Mouse (Mus musculus) forebrain, embryonic 15.5 days (tissue): Measurements from ENCODE around the gene Fbxo46. TPM values are rescaled to one million over a fixed set of nuclear protein-coding genes. Genes with fewer than 3 reads are reported as not detected.
A peak's percentile ranks its signal among the peaks of the same experiment; 100 is the strongest.
"Not testable (repeated sequence)": the region's sequence is repeated elsewhere in the genome, so short reads cannot be mapped to it uniquely, and the experiment has no call there.

ENCODE experiments used
- ATAC-seq: fragments of 200-750 bp; cut with Nextera tagmentation; replicated peaks from 2 replicates; pipeline ENCODE4 v1.8.0; 2017; ENCODE audit warnings: mild to moderate bottlenecking, moderate TSS enrichment, moderate library complexity
- H3K27ac ChIP-seq: fragments of 300-500 bp; sonication (generic); replicated peaks from 2 replicates; pipeline ENCODE4 v1.5.1; 2015; ENCODE audit warnings: mild to moderate bottlenecking, inconsistent platforms
- H3K27me3 ChIP-seq: fragments of 300-500 bp; sonication (generic); 2 replicates; pipeline ENCODE4 v1.6.1; 2015; ENCODE audit warnings: inconsistent platforms
- H3K36me3 ChIP-seq: fragments of 300-500 bp; sonication (generic); 2 replicates; pipeline ENCODE4 v1.6.1; 2015; ENCODE audit warnings: mild to moderate bottlenecking, inconsistent platforms
- H3K4me1 ChIP-seq: fragments of 300-500 bp; sonication (generic); 2 replicates; pipeline ENCODE4 v1.6.1; 2015; ENCODE audit warnings: inconsistent platforms
- H3K4me2 ChIP-seq: fragments of 300-500 bp; sonication (generic); replicated peaks from 2 replicates; pipeline ENCODE4 v1.6.1; 2015; ENCODE audit warnings: mild to moderate bottlenecking, inconsistent platforms
- H3K4me3 ChIP-seq: fragments of 300-500 bp; sonication (generic); 2 replicates; pipeline ENCODE4 v1.5.1; 2015; ENCODE audit warnings: mild to moderate bottlenecking, inconsistent platforms
- H3K9ac ChIP-seq: fragments of 300-500 bp; sonication (generic); replicated peaks from 2 replicates; pipeline ENCODE4 v1.6.1; 2015; ENCODE audit warnings: mild to moderate bottlenecking, inconsistent platforms
- H3K9me3 ChIP-seq: fragments of 300-500 bp; sonication (generic); 2 replicates; pipeline ENCODE4 v1.6.1; 2016; ENCODE audit warnings: inconsistent platforms
- WGBS: fragments of 180-500 bp; shearing (Covaris S2); methylation state at CpG from one replicate; pipeline ENCODE4 v1.1.7; 2015; ENCODE audit warnings: mixed read lengths; 5-methylcytosine and 5-hydroxymethylcytosine counted together
- polyA plus RNA-seq: library from polyadenylated mRNA; unstranded; fragments of >200 nt; fragmentation: Nextera tagmentation; extraction: Ambion mirVana; gene quantifications from 2 replicates; pipeline ENCODE4 v1.2.1, GENCODE M21; 2015

Gene Fbxo46
- polyA plus RNA-seq = 23.4 and 25.4 TPM in 2 replicates

GRCm38 (mm10) chr7:19119631-19120429 lies at the start of gene Fbxo46:
Fbxo46 (plus strand) TSS chr7:19119859.
- peak within 1 kb of the TSS; percentile 80 for H3K27ac ChIP-seq
- H3K4me3 ChIP-seq = peak within 1 kb of the TSS; percentile 87
- H3K4me1 ChIP-seq = peaks cover 26% of the 10 kb centered on the region
- WGBS = 3% methylated on average over 34 of the region's 34 CpGs
- H3K36me3 ChIP-seq = no peaks in the 10 kb centered on the region
- peak within 1 kb of the TSS; percentile 74 for H3K4me2 ChIP-seq
- H3K9ac ChIP-seq = peak within 1 kb of the TSS; percentile 84
- H3K27me3 ChIP-seq = no peaks in the 10 kb centered on the region
- peak; percentile 97 for ATAC-seq
- no peaks in the 10 kb centered on the region for H3K9me3 ChIP-seq

- not testable (repeated sequence) for H3K4me2 ChIP-seq, H3K4me3 ChIP-seq, H3K9ac ChIP-seq, ATAC-seq, H3K4me1 ChIP-seq, H3K36me3 ChIP-seq, H3K27ac ChIP-seq, H3K9me3 ChIP-seq
- H3K27me3 ChIP-seq = peaks cover 12% of the 10 kb centered on the region
- WGBS = 56% methylated on average over 3 of the region's 3 CpGs
Observed at GRCm38 (mm10) chr7:19071024-19071423, 48.6 kb upstream of the Fbxo46 start.

- WGBS = 87% methylated on average over 9 of the region's 9 CpGs
Observed at GRCm38 (mm10) chr7:19073504-19073903, 46.2 kb upstream of the Fbxo46 start.

GRCm38 (mm10) chr7:19074494-19074893 lies 45.2 kb upstream of the Fbxo46 start:
- no peak for ATAC-seq
- 97% methylated on average over 6 of the region's 6 CpGs for WGBS
- H3K36me3 ChIP-seq = peaks cover 16% of the 10 kb centered on the region
- no peak overlapping the region for H3K4me2 ChIP-seq
- peaks cover 23% of the 10 kb centered on the region for H3K4me1 ChIP-seq
- H3K4me3 ChIP-seq = no peak overlapping the region
- H3K27me3 ChIP-seq = no peaks in the 10 kb centered on the region
- no peak overlapping the region for H3K27ac ChIP-seq
- no peaks in the 10 kb centered on the region for H3K9me3 ChIP-seq
- no peak overlapping the region for H3K9ac ChIP-seq

More at GRCm38 (mm10) chr7:19073504-19073903, 46.2 kb upstream of the Fbxo46 start:
- no peaks in the 10 kb centered on the region for H3K27me3 ChIP-seq
- H3K4me3 ChIP-seq = no peak overlapping the region
- peaks cover 23% of the 10 kb centered on the region for H3K4me1 ChIP-seq
- H3K27ac ChIP-seq = no peak overlapping the region
- H3K9me3 ChIP-seq = no peaks in the 10 kb centered on the region
- H3K9ac ChIP-seq = no peak overlapping the region
- no peak overlapping the region for H3K4me2 ChIP-seq
- peaks cover 7% of the 10 kb centered on the region for H3K36me3 ChIP-seq
- no peak for ATAC-seq

DNA sequence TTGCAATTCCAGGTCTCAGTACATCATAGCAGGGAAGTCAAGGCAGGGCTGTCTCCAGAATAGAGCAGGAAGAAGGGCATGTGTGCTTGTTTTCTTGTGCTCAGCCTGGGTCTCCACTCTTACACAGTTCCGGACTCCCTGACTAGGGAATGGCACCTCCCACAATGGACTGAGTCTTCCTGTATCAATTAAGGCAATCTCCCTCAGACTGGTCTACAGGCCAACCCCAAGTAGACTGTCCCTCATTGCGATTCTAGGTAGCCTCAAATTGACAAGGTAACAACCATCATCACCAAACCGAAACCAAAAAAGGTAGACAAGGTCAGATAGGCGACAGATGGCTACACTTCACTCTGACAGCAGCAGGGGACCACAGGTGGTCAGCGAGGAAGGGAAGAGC lies 44.4 kb upstream of the Fbxo46 start:
- 60% methylated on average over 5 of the region's 5 CpGs for WGBS
- peak overlapping the region; percentile 52 for H3K27ac ChIP-seq
- no peaks in the 10 kb centered on the region for H3K27me3 ChIP-seq
- peak overlapping the region; percentile 28; the same call in 1 of the 2 replicates for H3K9ac ChIP-seq
- peaks cover 23% of the 10 kb centered on the region for H3K4me1 ChIP-seq
- H3K4me2 ChIP-seq = peak overlapping the region; percentile 62
- H3K4me3 ChIP-seq = peak overlapping the region; percentile 95
- ATAC-seq = no peak
- no peaks in the 10 kb centered on the region for H3K9me3 ChIP-seq
- peaks cover 23% of the 10 kb centered on the region for H3K36me3 ChIP-seq

DNA sequence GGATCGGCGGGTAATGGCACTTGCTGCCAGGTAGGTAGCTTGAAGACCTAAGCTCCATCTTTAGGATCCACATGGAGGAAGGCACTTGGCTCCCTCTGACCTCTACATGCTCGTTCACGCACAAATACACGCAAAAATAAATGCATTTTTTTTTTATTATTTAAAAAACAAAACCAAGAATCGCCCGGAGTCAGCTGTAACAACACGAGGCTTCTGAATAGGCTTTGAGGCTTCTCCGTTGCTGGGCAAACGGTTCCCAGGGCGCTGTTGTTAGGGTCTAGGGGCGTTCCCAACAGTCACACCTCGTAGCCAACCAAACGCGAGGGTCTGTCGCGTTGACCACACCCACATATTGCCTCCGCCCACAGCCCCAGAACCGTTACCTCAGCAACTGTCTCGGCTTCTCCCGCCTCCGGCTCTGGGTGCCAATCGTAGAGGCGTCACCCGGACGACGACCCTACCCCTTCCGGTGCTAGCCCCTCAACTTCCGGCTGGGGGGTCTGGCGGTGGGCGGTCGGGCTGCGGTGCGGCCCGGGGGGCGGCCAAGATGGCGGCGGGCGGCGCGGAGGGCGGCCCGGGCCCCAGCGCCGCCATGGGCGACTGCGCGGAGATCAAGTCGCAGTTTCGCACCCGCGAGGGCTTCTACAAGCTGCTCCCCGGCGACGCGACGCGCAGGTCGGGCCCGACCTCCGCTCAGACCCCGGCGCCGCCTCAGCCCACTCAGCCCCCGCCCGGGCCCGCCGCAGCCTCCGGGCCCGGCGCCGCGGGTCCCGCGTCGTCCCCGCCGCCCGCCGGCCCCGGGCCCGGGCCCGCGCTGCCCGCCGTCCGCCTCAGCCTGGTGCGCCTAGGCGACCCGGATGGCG lies 43.7 kb upstream of the Fbxo46 start, which contains the start of gene Dmwd:
Gene Dmwd (plus strand): TSS at position 505 of the 863 bp plus-strand sequence.
- Histone ChIP-seq H3K4me2 (peak within 1 kb of the TSS; percentile 97), H3K4me1 (peaks cover 23% of the 10 kb centered on the region), H3K27ac (peak within 1 kb of the TSS; percentile 66), H3K36me3 (peaks cover 30% of the 10 kb centered on the region), H3K9me3 (no peaks in the 10 kb centered on the region), H3K9ac (peak within 1 kb of the TSS; percentile 91), H3K27me3 (no peaks in the 10 kb centered on the region), H3K4me3 (peak within 1 kb of the TSS; percentile 95)
- under 1% methylated on average over 70 of the region's 91 CpGs for WGBS
- peak; percentile 99 for ATAC-seq

- under 1% methylated on average over 22 of the region's 22 CpGs for WGBS
- H3K4me2 ChIP-seq = peak overlapping the region; percentile 97
- H3K27ac ChIP-seq = peak overlapping the region; percentile 66
- H3K4me1 ChIP-seq = peaks cover 23% of the 10 kb centered on the region
- peak overlapping the region; percentile 91 for H3K9ac ChIP-seq
- H3K9me3 ChIP-seq = no peaks in the 10 kb centered on the region
- H3K27me3 ChIP-seq = no peaks in the 10 kb centered on the region
- peaks cover 36% of the 10 kb centered on the region for H3K36me3 ChIP-seq
- H3K4me3 ChIP-seq = peak overlapping the region; percentile 95
- ATAC-seq = peak; percentile 1; the same call in 1 of the 2 replicates
Observed at GRCm38 (mm10) chr7:19076586-19076991, 43.1 kb upstream of the Fbxo46 start.

DNA sequence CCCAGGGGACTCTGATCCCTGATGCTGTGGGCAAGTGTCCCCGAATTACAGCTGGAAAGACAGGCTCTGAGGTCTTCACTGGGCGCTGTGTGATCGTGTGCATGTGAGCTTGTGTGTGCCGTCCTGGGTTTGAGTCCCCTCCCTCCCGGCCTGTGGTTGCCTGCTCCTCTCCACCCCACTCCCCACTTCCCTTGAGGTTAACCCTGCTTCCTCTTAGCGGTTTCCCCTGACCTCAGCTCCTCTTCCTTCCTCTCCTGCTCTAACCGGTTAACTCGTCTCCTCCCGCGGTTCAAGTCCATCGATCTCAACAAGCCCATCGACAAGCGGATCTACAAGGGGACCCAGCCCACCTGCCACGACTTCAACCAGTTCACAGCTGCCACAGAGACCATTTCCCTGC lies 41.9 kb upstream of the Fbxo46 start:
- no peak overlapping the region for H3K27ac ChIP-seq
- WGBS = 84% methylated on average over 14 of the region's 14 CpGs
- ATAC-seq = no peak
- H3K27me3 ChIP-seq = no peaks in the 10 kb centered on the region
- peak overlapping the region; percentile 97 for H3K4me2 ChIP-seq
- peaks cover 47% of the 10 kb centered on the region for H3K36me3 ChIP-seq
- no peaks in the 10 kb centered on the region for H3K9me3 ChIP-seq
- peak overlapping the region; percentile 95 for H3K4me3 ChIP-seq
- H3K9ac ChIP-seq = no peak overlapping the region
- peaks cover 23% of the 10 kb centered on the region for H3K4me1 ChIP-seq

DNA sequence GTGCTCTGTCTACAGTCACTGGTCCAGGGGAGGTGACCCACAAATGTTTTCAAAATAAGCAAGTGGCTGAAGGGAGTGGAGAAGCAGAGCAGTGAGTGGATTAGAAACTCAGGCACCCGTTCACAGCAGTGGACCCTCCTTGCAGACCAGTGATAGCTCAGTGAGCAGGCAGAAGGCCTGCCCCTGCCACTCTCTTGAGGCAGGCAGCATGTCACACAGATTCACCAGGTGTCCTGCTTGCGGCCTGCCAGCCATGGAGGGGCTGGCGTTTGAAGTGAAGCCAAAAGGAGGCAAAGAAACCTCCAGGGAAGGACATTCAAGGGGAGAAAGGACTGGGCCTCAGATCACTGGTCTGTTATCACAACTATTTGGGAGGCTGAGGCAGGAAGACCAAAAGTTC lies 40.9 kb upstream of the Fbxo46 start:
- H3K4me3 ChIP-seq = no peak overlapping the region
- 81% methylated on average over 3 of the region's 3 CpGs for WGBS
- ATAC-seq = no peak
- no peak overlapping the region for H3K27ac ChIP-seq
- no peaks in the 10 kb centered on the region for H3K9me3 ChIP-seq
- no peak overlapping the region for H3K4me2 ChIP-seq
- H3K36me3 ChIP-seq = peaks cover 52% of the 10 kb centered on the region
- peaks cover 23% of the 10 kb centered on the region for H3K4me1 ChIP-seq
- H3K27me3 ChIP-seq = no peaks in the 10 kb centered on the region
- H3K9ac ChIP-seq = no peak overlapping the region

DNA sequence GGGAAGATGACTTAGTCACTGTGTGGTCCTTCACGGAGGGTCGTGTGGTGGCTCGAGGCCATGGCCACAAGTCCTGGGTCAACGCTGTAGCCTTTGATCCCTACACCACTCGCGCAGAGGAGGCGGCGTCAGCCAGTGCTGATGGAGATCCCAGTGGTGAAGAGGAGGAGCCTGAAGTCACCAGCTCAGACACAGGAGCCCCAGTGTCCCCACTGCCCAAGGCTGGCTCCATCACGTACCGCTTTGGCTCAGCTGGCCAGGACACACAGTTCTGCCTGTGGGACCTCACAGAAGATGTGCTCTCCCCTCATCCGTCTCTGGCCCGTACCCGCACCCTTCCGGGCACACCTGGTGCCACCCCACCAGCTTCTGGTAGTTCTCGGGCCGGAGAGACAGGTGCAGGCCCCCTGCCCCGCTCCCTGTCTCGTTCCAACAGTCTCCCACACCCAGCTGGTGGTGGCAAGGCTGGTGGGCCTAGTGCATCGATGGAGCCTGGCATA lies 39.2 kb upstream of the Fbxo46 start:
- Histone ChIP-seq H3K9me3 (no peaks in the 10 kb centered on the region), H3K9ac (no peak overlapping the region), H3K36me3 (peaks cover 52% of the 10 kb centered on the region), H3K27me3 (no peaks in the 10 kb centered on the region), H3K4me2 (no peak overlapping the region), H3K4me1 (peaks cover 18% of the 10 kb centered on the region), H3K27ac (no peak overlapping the region), H3K4me3 (no peak overlapping the region)
- WGBS = 91% methylated on average over 19 of the region's 19 CpGs
- no peak for ATAC-seq

- no peak overlapping the region for H3K4me3 ChIP-seq
- H3K27me3 ChIP-seq = no peaks in the 10 kb centered on the region
- 92% methylated on average over 4 of the region's 4 CpGs for WGBS
- no peaks in the 10 kb centered on the region for H3K9me3 ChIP-seq
- peaks cover 52% of the 10 kb centered on the region for H3K36me3 ChIP-seq
- no peak for ATAC-seq
- no peak overlapping the region for H3K4me2 ChIP-seq
- H3K9ac ChIP-seq = no peak overlapping the region
- H3K4me1 ChIP-seq = peaks cover 11% of the 10 kb centered on the region
- H3K27ac ChIP-seq = no peak overlapping the region
Observed at GRCm38 (mm10) chr7:19082171-19082570, 37.5 kb upstream of the Fbxo46 start.

GRCm38 (mm10) chr7:19083096-19083495 lies 36.6 kb upstream of the Fbxo46 start:
- 67% methylated on average over 6 of the region's 6 CpGs for WGBS
- no peak for ATAC-seq
- no peaks in the 10 kb centered on the region for H3K27me3 ChIP-seq
- H3K4me2 ChIP-seq = no peak overlapping the region
- H3K4me3 ChIP-seq = no peak overlapping the region
- no peak overlapping the region for H3K9ac ChIP-seq
- H3K9me3 ChIP-seq = no peaks in the 10 kb centered on the region
- H3K36me3 ChIP-seq = peaks cover 54% of the 10 kb centered on the region
- H3K27ac ChIP-seq = no peak overlapping the region
- peaks cover 1% of the 10 kb centered on the region; the same call in 1 of the 2 replicates for H3K4me1 ChIP-seq
